Mouse (Mus musculus): ENCODE results near the gene Fam129a.

The Fam129a gene

DNA sequence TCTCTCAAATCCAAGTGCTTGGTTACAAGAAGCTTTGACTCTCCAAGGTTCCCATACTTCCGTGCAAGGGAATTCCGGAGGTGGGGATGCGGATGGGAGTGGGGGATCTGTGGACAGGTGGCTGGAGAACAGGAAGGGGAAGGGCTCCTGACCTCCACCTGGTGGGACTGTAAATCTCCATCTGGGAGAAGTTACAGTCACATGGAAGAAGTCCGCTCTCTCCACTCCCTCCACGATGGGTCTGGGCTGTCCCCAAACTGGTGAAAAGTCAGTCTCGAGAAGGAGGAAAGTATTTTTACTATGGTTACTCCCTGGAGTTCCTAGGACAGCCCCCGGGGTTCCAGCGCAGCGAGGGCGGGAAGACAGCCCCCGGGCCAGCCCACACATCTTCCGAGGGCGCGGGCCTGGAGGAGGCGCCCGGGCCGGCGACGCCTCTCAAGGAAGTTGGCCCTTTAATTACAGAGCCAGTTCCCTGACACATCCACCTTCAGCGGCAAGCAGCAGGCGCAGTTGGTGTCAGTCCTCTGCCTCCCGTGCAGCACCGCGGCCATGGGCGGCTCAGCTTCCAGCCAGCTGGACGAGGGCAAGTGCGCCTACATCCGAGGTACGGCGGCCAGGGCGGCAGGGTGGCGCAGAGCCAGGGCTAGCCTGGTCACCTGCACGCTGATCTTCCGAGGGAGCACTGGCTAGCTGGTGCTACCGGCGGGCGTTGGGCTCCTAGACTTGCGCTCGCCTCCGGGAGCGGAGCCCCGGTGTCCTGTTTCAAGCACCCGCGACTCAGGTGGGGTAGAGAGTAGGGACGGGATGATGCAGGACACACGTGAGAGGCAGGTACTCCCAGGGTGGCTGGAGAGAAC lies at the start of gene Fam129a:
Fam129a (plus strand) TSS at position 206 of the 857 bp plus-strand sequence.
- in situ Hi-C loops (cut with MboI; ENCODE audit: low sequenced_read_pairs): no loop called here

DNA sequence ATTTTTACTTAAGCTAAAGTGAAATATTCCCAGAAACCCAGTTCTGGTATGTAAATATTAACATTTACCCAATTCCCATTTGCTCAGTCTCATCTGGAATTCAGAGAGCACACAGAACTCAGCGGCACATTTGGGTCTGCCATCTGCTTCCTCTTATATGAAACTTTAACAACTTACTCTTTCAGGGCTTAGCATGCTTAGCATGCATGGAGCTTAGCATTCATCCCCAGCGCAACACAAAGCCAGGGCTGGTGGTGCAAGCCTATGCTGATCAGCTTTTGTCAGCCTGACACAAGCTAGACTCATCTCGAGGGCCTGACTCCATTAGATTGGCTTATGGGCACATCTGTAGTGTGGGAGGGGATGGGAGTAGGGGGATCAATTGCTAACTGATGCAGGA lies 44.3 kb upstream of the Fam129a start:
- in situ Hi-C loops (cut with MboI; ENCODE audit: low sequenced_read_pairs): no loop called here

DNA sequence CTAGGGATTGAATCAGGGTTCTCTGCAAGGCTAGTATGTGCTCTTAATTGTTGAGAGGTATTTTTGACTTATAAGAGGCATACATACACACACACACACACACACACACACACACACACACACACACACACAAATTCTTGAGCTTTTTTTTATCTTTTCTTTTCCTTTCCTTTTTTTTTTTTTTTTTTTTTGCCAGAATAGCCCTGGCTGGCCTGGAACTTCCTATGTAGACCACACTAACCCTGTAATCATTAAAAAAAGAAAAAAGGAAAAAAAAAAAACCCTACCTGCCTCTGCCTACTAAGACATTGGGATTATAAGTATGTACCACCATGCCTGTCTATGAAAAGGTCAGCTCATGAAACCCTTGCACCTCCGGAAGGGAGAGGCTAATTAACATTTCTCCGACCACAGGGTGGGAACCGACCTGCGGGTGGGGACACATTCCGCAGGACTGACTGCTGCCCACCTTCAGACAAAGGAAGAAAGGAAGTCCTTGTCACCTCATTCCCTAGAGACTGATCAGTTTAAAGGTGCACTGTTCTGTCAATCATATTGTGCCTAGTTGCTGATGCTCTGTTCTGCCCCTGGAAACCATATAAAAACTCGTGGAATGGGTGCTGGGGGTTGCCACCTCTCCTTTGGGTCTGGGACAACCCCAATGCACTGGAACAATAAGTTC lies 27.0 kb upstream of the Fam129a start:
- in situ Hi-C loops (cut with MboI; ENCODE audit: low sequenced_read_pairs): no loop called here

DNA sequence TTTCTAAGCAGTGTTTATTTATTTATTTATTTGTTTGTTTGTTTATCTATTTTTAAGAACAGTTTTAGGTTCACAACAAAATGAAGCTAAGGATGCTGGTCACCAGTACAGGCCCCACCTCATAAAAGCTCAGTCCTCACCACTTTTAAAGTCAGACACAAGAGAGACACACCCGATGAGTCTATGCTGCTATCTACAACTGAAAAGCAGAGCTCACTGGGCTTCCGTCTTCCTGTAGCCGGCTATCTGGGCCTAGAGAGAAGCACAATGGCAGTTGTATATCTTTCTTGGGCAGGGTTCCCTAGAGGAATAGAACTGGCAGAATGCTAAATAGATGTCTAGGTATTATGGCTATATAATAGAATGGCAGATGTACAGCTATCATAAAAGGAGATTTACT lies 26.4 kb upstream of the Fam129a start:
- in situ Hi-C loops (cut with MboI; ENCODE audit: low sequenced_read_pairs): no loop called here

DNA sequence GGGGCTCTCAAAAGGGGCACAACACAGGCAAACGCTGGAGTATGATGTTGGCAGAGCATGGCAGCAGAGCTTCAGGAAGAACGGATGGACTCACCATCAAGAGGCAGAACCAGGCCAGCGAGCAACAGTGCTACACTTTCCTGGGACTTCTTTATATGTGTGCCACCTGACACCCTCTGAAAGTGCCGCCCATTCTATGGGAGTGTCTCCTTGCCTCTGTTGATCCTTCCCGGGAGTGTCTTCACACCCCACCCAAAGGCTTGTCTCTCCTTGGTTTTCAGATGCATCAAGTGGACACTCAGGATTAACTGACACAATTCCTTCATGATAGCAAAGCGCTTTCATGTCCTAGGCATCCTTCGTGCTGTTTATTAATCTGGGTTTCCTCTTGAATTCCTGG lies 25.4 kb upstream of the Fam129a start:
- in situ Hi-C loops (cut with MboI; ENCODE audit: low sequenced_read_pairs): no loop called here

DNA sequence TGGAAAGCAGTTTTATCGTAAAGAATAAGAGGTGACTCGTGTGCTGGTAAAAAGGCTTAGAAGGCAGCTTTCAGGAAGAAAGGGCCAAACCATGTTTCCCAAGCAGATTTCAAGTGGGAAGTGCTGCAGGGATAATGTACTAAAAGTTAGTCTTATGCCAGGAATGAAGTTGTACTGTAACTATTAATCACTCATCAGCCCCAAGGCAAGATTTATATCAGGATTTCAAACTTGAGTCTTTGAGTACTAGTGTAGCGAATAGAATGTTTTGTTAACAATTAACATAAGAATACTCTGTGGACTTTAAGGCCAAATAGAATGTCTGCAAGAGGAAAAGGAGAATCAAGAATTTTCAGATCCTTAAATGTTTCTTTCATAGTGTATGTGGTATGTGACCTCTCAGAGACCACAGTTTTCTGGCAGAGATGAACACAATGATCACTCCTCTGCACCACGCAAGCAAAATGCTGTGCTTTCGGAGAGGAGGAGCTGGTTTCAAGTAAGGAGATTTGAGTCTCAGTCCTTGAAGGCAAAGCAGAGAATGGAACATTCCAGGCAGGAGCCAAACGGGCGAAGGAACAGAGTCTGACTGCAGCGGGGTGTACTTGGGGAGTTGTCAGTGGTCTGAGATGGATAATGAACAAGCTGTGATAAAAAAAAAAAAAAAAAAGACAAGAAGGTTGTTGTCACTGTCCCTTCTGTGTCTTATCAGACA lies 21.9 kb upstream of the Fam129a start:
- in situ Hi-C loops (cut with MboI; ENCODE audit: low sequenced_read_pairs): no loop called here

DNA sequence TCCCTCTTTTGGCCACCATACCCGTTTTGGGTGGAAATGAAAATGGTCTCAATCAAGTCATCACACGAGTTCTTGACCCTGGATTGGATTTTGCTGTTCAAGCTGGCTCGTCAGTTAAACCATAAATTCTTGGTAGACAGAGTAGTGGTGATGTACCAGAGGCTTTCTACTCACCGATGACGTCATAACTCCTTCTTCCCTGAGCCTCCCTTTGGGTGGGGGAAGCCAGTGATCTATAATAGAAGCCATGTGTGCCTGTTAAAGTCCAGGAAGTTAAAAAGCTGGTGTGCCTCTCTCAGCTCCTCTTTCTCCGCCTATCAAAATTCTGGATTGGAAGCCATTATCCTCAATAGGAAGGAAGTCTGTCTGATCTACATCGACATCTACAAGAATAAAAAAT lies 21.2 kb upstream of the Fam129a start:
- in situ Hi-C loops (cut with MboI; ENCODE audit: low sequenced_read_pairs): no loop called here

DNA sequence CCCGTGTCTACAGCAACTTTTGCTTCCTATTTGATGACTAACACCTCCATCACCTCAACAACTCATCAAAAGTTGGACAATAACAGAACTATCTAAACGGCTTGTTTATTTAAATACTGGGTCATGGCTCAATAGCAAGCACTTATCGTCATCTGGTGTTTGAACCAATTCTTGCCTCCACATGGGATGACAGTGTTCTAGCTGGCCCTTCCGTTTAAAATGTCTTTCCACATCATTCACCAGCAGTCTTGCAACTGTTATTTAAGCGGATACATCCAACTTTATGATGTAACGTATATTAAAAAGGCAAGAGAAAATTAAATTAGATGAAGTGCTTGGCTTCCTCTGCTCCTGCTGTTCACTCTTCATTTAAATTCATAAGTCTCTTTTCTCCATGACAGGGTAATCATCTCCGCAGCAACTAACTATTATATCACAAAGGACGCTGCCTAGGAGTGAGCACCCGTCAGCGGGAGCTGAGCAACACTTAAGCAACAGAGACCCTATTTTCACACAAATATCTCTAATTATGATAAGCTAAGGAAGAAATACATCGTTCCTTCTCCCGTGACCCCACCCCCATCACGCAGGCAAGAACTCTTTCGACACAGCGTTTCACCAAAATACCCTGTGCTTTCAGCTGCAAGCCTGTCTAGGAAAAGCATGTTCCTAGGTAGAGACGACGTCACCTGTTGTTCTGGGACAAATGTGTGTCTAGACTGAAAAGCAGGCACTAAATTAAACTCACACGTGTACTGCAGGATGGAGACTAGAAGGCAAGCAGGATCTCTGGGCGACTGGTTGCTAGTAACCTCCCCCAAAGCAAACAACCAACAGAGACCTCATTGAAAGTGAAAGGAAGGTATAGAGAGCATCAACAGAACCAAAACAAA lies 20.2 kb upstream of the Fam129a start:
- in situ Hi-C loops (cut with MboI; ENCODE audit: low sequenced_read_pairs): no loop called here

DNA sequence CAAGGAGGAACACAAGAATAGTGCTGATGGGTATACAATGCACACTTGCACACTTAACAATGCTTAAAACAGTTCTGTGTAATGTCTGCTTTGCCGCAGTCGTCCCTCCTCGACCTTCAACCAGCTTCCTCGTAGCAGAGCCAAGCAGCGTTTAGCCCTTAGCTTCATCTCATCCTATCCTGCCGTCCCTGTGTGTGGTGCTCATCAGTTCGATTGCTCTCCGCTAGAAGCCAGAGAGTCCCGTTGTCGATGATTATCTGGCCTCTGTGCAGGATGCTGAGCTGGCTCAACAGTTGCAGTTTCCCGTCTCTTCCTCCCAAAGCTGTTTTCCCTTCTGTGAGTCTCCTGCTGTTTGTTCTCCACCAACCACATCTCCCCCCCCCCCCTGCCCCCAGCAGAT lies 10.4 kb upstream of the Fam129a start:
- in situ Hi-C loops (cut with MboI; ENCODE audit: low sequenced_read_pairs): no loop called here

DNA sequence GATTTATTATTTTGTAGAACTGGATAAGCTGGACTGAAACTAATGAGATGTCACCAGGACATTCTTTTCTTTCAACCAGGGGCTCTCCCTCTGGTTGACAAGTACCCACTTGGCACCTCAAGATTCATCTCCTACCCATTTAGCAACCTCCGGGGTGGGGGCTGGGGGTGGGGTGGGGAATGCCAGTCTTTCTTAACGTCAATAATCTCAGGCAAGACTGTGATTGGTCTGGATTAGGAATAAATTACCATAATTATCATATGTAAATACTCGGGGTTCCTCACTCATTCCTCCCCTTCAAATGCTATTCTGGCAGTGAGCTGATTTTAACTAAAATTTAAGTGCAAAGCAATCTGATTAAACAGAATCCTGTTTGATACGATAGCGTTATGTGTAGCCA lies 7.6 kb upstream of the Fam129a start:
- in situ Hi-C loops (cut with MboI; ENCODE audit: low sequenced_read_pairs): no loop called here

DNA sequence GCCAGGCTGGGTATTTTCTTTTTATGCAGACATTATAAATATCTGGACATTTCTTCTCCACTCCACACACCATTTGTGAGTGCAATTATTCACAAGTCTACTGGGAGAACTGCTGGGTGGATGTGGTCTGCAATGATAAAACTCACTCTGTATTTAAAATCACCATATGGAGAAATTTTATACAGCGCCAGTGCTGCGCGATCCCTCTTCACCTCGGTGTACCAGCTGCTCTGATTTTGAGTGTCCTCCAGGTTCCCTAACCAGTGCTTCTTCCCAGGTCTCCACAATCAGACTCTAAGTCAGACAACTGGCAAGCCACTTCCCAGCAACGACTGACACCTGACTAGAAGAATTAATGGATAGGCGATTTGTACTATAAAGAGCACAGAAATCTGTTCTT lies 7.1 kb upstream of the Fam129a start:
- in situ Hi-C loops (cut with MboI; ENCODE audit: low sequenced_read_pairs): no loop called here

DNA sequence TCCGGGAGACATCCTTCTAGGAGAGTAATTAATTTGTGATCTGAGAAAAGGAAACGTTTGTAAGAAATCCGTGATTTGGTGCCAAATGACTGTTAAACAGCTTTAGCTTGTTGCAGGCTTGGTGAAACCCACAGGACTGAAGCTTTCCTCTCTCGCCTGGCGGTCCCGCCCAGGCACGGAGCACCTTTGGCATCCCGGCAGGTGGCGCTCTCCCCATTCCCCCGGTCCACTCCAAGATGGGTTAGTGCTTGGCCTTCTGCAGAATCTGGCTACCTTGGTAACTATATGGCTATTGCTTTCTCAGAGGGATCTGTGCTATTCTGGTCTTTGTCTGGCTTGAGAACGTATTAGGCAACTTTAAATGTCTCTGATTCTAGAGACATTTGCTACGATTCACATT lies 6.6 kb upstream of the Fam129a start:
- in situ Hi-C loops (cut with MboI; ENCODE audit: low sequenced_read_pairs): no loop called here

DNA sequence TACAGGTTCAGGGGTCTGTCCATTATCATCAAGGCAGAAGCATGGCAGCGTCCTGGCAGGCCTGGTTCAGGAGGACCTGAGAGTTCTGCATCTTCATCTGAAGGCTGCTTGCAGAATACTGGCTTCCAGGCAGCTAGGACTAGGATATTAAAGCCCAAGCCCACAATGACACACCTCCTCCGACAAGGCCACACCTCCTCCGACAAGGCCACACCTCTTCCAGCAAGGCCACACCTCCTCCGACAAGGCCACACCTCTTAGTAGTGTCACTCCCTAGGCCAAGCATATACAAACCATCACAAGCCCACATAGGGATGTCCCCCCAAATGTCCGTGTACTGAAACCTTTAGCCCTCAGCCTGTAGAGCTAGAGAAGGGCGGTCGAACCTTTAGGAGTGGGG lies 2.3 kb upstream of the Fam129a start:
- in situ Hi-C loops (cut with MboI; ENCODE audit: low sequenced_read_pairs): no loop called here

DNA sequence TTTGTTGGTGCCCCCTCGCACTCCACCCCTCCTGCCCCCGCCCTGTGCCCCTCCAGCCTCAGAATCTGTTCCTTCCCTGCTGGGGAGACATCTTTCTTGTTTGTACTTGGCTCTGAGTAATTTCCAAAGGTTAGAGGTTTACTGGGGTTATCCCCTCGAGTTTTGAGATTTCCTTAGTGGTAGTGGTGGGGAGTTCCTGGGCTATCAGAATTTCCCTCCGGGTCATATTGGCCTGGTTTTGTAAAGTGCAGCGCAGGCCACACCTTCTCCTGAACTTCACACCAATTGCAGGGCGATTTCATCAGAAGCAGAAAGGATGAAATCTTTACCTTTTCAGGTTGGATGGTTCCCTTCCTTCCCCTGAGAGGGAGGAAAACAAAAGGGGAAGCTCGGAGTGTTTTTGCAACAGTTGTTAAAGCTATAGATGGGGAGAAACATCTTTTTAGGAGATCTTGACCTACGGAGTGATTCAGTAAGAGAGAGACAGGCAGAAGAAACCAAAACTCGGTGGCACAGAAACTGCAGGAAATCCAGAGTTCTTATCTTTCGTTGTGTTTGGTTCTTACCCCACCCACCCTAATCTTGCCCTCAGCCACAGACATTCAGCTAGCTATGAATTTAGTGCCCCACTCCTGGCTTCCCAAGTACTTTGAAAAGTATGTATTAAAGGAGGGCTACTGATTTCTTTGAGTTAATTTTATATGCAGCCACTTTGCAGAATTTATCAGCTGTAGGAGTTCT lies 1.0 kb downstream of the Fam129a start:
- in situ Hi-C loops (cut with MboI; ENCODE audit: low sequenced_read_pairs): no loop called here

DNA sequence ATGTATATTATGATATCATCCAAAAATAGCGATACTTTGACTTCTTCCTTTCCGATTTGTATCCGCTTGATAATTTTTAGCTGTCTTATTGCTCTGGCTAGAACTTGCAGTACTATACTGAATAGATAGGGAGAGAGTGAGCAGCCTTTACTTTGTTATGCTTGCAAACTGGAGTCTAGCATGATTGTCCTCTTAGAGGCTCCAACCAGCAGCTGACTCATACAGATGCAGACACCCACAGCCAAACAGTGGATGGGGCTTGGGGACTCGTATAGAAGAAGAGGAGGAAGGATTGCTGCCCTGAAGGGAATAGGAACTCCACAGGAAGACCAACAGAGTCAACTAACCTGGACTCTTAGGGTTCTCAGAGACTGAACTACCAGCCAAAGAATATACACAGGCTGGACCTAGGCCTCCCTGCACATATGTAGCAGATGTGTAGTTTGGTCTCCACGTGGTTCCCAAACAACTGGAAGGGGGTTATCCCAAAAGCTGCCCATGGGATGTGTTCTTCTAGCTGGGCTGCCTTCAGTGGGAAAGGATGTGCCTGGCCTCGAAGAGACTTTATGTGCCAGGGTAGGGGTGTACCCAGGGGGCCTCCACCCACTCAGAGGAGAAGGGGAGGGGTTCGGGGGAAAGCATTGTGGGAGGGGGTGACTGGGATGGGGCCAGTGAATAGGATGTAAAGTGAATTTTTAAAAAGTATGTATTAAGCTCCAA lies 1.8 kb downstream of the Fam129a start:
- in situ Hi-C loops (cut with MboI; ENCODE audit: low sequenced_read_pairs): no loop called here

DNA sequence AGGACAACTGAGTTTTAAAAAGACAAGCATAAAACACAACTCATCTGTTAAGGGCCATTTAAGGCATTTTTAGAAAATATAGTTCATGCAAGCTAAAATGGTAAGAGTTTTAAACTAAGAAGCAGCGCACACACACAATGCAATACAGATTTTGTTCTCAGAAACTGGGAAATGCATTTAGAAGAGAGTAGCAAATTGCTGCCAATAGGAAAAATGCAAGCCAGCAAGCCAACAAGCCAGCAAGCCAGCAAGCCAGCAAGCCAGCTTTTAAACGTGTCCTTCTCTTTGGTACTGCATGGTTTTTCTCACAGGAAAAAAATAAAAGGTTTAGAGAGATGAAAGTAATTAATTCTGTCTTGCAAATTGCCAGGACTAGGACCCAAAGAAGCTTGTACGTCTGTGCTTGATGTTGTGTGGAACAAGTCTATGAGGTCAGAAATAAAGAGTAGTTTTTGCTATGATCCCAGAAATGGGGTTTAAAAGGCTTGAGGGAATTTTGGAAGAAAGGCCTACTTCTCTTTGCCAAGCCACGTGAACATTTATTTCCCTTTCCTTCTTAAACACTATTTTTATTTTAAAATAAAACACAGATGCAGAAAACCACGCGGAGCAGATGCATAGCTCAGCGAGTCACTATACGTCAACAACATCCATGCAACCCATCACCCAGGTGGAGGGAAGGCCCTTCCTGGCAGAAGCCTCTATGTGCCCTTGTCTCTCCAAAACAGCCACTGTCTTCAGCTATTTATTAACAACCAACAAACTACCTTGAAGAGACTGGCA lies 9.4 kb downstream of the Fam129a start:
- in situ Hi-C loops (cut with MboI; ENCODE audit: low sequenced_read_pairs): no loop called here

DNA sequence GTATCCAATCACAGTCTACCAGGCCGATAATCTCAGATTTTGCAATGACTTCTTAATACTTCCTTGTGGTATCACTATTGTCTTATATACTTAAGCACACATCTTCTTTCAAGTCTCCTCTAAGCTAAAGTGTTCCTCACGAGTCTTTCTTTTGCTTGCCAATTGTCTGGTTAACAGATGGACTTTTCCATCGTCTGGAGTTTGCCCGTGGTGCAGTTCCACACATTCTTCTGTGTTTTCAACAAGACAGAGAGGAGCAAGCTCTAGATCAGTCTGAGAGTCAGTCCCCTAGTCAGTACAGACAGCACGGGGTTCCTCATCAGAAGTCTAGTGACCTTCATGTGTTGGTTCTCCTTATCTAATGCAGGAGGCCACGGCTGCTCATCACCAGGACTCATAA lies 10.5 kb downstream of the Fam129a start:
- in situ Hi-C loops (cut with MboI; ENCODE audit: low sequenced_read_pairs): no loop called here

DNA sequence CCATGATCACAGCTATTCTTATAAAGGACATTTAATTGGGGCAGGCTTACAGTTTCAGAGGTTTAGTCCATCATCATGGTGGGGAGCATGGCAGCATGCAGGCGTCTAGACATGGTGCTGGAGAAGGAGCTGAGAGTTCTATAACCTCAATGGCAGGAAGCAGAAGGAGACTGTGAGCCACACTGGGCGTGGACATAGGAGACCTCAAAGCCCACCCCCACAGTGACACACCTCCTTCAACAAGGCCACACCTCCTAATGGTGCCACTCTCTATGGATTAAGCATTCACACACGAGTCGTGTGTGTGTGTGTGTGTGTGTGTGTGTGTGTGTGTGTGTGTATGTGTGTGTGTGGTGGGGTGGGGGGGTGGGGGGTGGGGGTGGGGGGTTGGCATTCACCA lies 11.0 kb downstream of the Fam129a start:
- in situ Hi-C loops (cut with MboI; ENCODE audit: low sequenced_read_pairs): no loop called here

Measured in CH12F3 (cell line).